Mouse (Mus musculus) erythroblast, adult 5-6 weeks (primary cell): ENCODE results near the gene Nfe2. TPM values are rescaled to one million over a fixed set of nuclear protein-coding genes. Genes with fewer than 3 reads are reported as not detected.
"Not testable (repeated sequence)": the region's sequence is repeated elsewhere in the genome, so short reads cannot be mapped to it uniquely, and the experiment has no call there.

Source experiments
- ATAC-seq: replicated peaks from 2 replicates; pipeline ENCODE4 v1.8.0; 2016; ENCODE audit warnings: moderate number of reproducible peaks, mild to moderate bottlenecking, moderate TSS enrichment, inconsistent platforms; ENCODE audit not compliant: poor library complexity, low FRiP score, severe bottlenecking
- total RNA-seq, 2 experiments: library from RNA; stranded (forward) in 1 of 2; stranded (reverse) in 1 of 2; fragments of 150-400 nt in 1 of 2; fragments of 200-764, 138-1000 nt in 1 of 2; gene quantifications; 2 replicates each; pipeline versions ENCODE4 v1.2.3 to v1.2.4; 2015 to 2017; ENCODE audit warnings: low replicate concordance in 2 of 2

Gene Nfe2
- total RNA-seq, 2 experiments from 2014 or later, result 473 to 671 TPM

GRCm38 (mm10) chr15:103292673-103293345, 34.6 kb upstream of the Nfe2 start:
- no peak for ATAC-seq

GRCm38 (mm10) chr15:103290843-103291242, 32.6 kb upstream of the Nfe2 start:
- no peak for ATAC-seq

GRCm38 (mm10) chr15:103290417-103290816, 32.2 kb upstream of the Nfe2 start:
- no peak for ATAC-seq

- no peak for ATAC-seq
Observed at GRCm38 (mm10) chr15:103289600-103289999, 31.4 kb upstream of the Nfe2 start.

GRCm38 (mm10) chr15:103285778-103286417, 27.7 kb upstream of the Nfe2 start:
- no peak for ATAC-seq

GRCm38 (mm10) chr15:103284647-103285046, 26.4 kb upstream of the Nfe2 start:
- no peak for ATAC-seq

- no peak for ATAC-seq
Observed at GRCm38 (mm10) chr15:103284066-103284465, 25.9 kb upstream of the Nfe2 start.

GRCm38 (mm10) chr15:103281465-103282205, 23.4 kb upstream of the Nfe2 start:
- ATAC-seq, result no peak

GRCm38 (mm10) chr15:103280817-103281464, 22.7 kb upstream of the Nfe2 start:
- ATAC-seq, result peak; percentile 88

GRCm38 (mm10) chr15:103279750-103280149, 21.5 kb upstream of the Nfe2 start:
- ATAC-seq, result peak; percentile 47

- ATAC-seq, result no peak
Observed at GRCm38 (mm10) chr15:103277949-103278348, 19.7 kb upstream of the Nfe2 start.

- not testable (repeated sequence) for ATAC-seq
Observed at GRCm38 (mm10) chr15:103275943-103276342, 17.7 kb upstream of the Nfe2 start.

- peak; percentile 97 for ATAC-seq
Observed at GRCm38 (mm10) chr15:103272419-103273279, 14.4 kb upstream of the Nfe2 start, which contains the start of gene Copz1. TSS of gene Copz1 (plus strand) at chr15:103272714.

- ATAC-seq, result no peak
Observed at GRCm38 (mm10) chr15:103268903-103269302, 10.7 kb upstream of the Nfe2 start.

GRCm38 (mm10) chr15:103264794-103265193, 6.6 kb upstream of the Nfe2 start:
- ATAC-seq, result peak; percentile 60

GRCm38 (mm10) chr15:103259989-103260388, 1.8 kb upstream of the Nfe2 start:
- ATAC-seq, result peak; percentile 13

GRCm38 (mm10) chr15:103259162-103259561, 959 bp upstream of the Nfe2 start:
- no peak for ATAC-seq

- no peak for ATAC-seq
Observed at GRCm38 (mm10) chr15:103256210-103256986, 1.8 kb downstream of the Nfe2 start.

GRCm38 (mm10) chr15:103255169-103255568, 3.0 kb downstream of the Nfe2 start:
- ATAC-seq, result peak; percentile 20
